Mouse (Mus musculus): Measurements from ENCODE around the gene Olfr1124.
"Not testable (repeated sequence)": the region's sequence is repeated elsewhere in the genome, so short reads cannot be mapped to it uniquely, and the experiment has no call there.

Gene Olfr1124

DNA sequence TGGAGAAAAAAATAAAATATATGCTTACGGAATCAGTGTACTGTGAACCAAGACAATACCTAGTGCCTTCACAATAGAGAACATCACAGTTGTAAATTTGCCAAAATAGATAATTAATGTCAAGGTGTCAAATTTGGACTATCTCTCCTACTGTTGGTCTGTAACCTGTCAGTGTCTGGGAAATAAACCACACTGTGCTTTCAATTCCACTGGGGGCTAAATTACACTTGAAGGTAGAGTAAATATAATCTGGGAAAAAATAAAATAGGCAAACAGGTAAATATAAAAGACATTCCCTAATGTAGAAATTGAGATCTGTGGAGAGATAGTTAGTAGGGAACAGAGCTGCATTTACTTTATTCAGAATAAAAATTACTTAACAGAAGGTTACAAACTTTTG, at the start of gene Olfr1124:
TSS of gene Olfr1124 (plus strand) at position 301 of the 400 bp plus-strand sequence.
- DNase-seq (ENCODE audit: low spot score): no peak

GRCm38 (mm10) chr2:87383935-87384334, 46.1 kb upstream of the Olfr1124 start:
- DNase-seq (ENCODE audit: low spot score): no peak

DNA sequence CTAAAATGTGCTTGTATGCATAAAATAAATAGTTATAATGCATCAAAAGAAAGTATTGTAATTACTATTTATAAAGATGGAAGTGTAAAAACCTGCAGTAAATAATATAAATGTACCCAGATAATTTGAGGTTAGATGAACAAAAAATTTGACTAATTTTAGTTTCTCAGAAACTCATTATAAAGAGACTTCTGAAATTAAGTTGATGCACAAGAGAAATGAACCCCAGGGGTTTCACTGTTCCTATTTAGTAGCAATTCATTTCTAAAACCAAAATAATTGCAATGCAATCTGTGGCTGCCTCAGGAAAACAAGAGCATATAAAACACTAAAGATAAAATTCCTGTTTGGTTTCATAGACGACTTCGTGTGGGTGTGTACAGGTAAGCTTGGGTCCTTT, 44.5 kb upstream of the Olfr1124 start, which contains the start of gene Olfr1122:
TSS of gene Olfr1122 (plus strand) at position 301 of the 400 bp plus-strand sequence.
- DNase-seq (ENCODE audit: low spot score): no peak

GRCm38 (mm10) chr2:87393605-87394004, 36.5 kb upstream of the Olfr1124 start:
- not testable (repeated sequence) for DNase-seq (ENCODE audit: low spot score)

GRCm38 (mm10) chr2:87394686-87395085, 35.4 kb upstream of the Olfr1124 start:
- not testable (repeated sequence) for DNase-seq (ENCODE audit: low spot score)

DNA sequence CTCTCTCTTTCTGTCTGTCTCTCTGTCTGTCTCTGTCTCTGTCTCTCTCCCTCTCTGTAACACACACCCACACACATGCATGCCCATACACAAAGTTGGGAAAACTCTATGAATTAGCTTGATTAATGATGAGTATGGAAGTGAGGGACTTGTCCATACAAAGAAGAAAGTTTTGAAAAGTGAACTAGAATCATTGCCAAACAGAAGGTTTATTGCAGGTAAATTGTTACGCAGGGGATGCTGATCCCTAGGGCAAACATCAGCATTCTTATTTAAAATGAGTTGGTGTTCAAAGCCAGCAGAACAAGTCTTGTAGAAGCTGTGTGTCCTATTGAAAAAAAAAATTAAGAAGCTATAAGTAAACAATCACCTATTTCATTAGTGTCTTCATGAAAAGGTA, 13.7 kb upstream of the Olfr1124 start, which contains the start of gene Olfr1123:
TSS of gene Olfr1123 (plus strand) at position 301 of the 400 bp plus-strand sequence.
- no peak for DNase-seq (ENCODE audit: low spot score)

- DNase-seq (ENCODE audit: low spot score): no peak
Observed at GRCm38 (mm10) chr2:87437731-87438130, 7.7 kb downstream of the Olfr1124 start.

DNA sequence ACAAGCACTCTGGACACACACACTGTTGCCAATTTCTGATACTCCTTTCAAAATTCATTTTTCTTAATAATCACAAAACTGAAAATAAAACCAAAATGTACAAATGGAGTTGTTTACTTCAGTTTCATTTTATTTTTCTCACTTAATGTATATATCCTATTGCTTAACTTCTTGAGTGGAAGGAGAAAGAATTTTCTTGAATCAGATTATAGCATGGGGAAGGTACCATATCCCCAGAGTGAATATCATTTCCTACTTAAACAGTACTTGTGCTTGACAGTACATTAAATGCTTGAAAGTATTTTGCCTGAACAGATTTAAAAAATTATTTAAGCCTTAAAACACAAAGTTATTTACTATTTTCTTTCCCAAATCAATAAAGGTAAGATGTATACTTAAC, 23.6 kb downstream of the Olfr1124 start, which contains the start of gene Olfr1126:
TSS of gene Olfr1126 (plus strand) at position 301 of the 400 bp plus-strand sequence.
- no peak for DNase-seq (ENCODE audit: low spot score)

GRCm38 (mm10) chr2:87461769-87462168, 31.7 kb downstream of the Olfr1124 start:
- DNase-seq (ENCODE audit: low spot score): no peak

DNA sequence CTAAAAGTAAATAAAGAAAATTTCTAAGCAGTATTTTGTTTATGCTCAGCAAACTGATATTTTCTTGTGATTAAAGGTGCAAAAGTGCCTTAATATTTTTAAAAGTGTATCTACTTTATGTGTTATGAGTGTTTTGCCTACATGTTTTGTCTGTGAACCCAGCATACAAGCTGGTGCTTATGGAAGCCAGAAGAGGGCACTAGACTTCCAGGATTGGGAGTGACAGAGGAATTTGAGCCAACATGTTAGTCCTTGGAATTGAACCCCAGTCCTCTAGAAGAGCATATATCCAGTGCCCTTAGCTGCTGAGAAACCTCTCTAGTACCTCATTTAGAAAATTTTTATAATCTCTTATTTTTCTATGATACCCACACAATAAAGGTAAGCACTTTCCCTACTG, 50.1 kb downstream of the Olfr1124 start:
- no peak for DNase-seq (ENCODE audit: low spot score)

DNA sequence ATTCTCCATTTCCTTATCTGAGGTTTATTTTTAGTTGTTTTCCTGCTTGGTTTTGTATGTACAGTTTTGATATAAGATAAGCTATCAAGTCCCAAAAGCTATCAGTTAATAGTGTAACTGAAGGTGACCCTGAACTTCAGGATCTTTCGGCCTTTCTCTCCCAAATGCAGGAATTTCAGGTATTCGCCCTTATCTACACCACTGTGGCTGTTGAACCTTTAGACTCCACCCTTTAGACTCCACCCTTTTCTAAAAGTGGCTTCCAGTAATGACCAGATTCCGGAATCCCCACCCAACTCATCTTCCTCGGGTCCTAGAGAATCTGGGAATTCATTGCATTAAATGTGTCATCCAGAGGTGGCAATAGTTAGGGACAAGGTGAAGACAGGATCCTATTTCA, 51.1 kb downstream of the Olfr1124 start:
- DNase-seq (ENCODE audit: low spot score): no peak

- DNase-seq (ENCODE audit: low spot score): no peak
Observed at GRCm38 (mm10) chr2:87482276-87482675, 52.2 kb downstream of the Olfr1124 start.

Data from MN1 (cell line).